Mouse (Mus musculus) cerebellum, adult (tissue): ENCODE data around the gene Copz2.
"Not testable (repeated sequence)": the region's sequence is repeated elsewhere in the genome, so short reads cannot be mapped to it uniquely, and the experiment has no call there.

ENCODE experiments used
- ATAC-seq: cut with Nextera tagmentation; 2 replicates; pipeline ENCODE4 v1.9.2; 2017; ENCODE audit warnings: mild to moderate bottlenecking, moderate library complexity, mixed read lengths; ENCODE audit not compliant: insufficient number of reproducible peaks, low FRiP score, low TSS enrichment

Gene Copz2

DNA sequence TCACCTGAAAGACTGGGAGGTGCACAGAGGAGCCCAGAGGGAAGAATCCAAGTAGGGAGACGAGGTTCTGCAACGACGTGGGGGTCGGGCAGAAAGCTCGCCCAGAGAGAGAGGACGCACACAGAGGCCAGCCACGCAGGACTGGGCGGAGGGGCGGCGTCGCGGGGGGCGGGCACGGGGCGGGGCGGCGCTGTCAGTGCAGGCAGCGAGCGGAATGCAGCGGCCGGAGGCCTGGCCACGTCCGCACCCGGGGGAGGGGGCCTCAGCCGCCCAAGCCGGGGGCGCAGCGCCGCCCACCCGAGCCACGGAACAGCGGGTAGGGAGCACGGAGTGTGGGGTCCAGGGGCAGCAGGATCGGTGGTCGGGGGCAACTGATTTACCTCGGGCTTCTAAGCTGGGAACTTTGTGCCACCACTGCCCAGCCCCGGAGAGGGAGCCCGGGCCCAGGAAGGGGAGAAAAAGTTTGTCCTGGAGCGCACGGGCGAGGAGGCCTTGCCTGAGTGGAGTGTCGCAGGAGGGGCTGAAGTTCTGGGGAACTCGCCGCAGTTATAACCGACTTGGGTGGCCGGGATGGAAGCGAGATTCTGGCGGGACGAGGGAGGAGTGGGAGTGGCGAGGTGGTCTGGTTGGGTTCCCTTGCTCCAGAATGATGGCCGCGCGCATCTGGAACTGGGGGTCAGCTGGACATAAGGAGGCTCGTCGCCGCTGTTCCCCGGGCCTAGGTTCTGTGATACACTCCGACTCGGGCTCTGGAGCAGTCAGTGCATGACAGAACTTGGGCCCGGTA is at the start of gene Copz2:
Gene Copz2 (plus strand): TSS at position 190 of the 787 bp plus-strand sequence.
- ATAC-seq = no peak

DNA sequence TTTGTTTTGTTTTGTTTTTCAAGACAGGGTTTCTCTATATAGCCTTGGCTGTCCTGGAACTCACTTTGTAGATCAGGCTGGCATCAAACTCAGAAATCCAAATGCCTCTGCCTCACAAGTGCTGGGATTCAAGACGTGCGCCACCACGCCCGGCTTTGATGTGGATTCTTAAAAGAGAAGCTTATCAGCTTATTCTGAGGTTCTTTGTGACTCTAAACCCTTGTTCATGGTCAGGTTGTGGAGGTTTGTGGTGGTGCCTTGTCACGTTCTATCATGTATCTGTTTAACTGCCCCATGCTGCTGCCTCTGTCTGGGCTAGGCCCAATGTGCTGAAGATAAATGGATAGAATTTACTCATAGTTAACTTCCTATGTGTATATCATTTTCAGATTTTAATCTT is 44.1 kb upstream of the Copz2 start:
- ATAC-seq = no peak

- ATAC-seq = no peak
Observed at GRCm38 (mm10) chr11:96808066-96808465, 41.6 kb upstream of the Copz2 start.

GRCm38 (mm10) chr11:96809562-96810235 is 40.0 kb upstream of the Copz2 start:
- no peak for ATAC-seq

DNA sequence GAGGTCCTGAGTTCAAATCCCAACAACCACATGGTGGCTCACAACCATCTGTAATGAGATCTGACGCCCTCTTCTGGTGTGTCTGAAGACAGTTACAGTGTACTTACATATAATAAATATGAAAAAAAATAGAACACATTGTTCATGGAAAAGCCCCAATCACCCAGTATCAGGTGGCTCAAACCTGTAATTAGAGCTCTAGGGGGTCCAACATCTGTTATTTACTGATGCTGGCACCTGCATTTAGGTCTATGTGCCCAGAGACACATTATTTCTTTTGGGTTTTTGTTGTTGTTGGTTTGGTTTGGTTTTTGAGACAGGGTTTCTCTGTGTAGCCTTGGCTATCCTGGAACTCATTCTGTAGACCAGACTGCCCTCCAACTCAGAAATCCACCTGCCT is 38.5 kb upstream of the Copz2 start:
- not testable (repeated sequence) for ATAC-seq

DNA sequence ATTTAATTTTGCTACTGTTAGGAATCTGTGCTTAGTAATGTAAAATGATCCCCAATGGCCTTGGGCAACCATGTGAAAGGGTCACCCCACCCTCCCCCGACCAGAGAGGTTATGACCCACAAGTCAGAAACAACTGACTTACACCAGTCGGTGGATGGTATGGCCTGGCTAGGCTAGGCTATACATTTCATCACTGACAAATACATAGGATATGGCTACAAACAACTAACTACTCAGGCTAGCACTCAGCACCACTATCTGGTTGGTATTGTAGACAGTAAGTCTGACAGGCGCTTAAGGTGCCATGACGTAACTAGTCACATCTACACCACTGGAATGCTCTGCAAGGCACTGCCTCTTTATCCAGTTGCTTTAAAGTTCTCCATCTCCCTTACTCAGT is 36.2 kb upstream of the Copz2 start:
- ATAC-seq = no peak

DNA sequence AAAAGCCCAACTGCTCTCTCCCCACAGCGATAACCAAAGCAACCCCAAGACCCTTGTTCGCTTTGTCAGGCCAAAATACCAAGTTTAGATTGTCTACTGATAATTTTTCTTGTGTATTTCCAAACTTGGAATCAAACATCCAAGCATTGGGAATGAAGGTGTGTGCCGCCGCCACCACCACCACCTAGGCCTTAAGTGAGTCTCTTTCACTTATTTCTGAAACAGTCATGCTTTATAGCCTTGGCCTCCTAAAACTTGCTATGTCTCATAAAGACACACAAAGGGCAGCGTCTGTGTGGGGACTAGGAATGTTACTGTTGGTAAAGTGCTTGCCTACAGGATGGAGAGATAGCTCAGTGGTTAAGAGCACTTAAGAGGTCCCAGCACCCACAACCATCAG is 35.8 kb upstream of the Copz2 start:
- no peak for ATAC-seq

DNA sequence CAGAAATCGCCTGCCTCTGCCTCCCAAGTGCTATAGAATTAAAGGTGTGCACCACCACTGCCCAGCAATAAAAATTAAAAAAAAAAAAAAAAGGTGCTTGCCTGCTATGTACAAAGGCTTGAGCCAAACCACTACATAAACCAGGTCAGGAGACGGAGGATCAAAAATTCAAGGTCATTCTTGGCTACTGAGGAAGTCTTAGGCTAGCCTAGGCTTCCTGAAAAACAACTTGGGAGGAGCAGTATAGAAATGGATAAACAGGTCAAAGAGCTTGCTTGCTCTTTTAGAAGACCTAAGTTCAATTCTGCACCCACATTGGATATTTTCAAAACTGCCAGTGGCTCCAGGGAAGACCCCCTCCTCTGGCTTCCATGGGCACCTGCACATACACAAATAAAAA is 35.2 kb upstream of the Copz2 start:
- no peak for ATAC-seq

GRCm38 (mm10) chr11:96815895-96816294 is 33.8 kb upstream of the Copz2 start:
- ATAC-seq = no peak

GRCm38 (mm10) chr11:96816494-96816893 is 33.2 kb upstream of the Copz2 start:
- ATAC-seq = no peak

- ATAC-seq = no peak
Observed at GRCm38 (mm10) chr11:96816979-96817378, 32.7 kb upstream of the Copz2 start.

DNA sequence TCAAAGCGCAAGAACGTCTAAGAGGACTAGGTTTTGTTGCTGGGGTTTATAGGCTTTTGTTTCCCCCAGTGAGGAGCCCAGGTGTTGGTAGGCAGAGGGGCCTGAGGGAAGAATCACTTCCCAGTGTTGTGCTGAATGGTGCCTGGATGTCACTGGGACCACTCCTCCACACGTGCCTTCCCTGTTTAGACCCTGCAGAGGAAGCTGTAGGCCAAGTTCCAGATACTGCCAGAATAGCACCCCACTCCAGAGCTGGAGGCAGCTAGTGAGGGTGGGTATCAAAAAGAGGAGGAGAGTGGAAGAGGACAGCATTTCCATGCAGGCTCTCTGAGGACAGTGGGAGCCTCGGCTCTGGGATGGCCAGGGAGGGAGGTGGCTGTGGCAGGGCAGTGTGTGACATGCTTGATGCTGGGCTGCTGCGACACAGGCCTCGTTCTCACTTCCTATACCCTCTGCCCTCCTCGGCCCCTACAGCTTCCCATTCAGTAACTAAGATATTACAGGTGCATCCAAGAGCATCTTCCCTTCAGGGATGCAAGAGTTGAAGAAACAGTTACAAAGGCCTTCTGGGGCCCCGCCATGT is 31.5 kb upstream of the Copz2 start:
- ATAC-seq = no peak

DNA sequence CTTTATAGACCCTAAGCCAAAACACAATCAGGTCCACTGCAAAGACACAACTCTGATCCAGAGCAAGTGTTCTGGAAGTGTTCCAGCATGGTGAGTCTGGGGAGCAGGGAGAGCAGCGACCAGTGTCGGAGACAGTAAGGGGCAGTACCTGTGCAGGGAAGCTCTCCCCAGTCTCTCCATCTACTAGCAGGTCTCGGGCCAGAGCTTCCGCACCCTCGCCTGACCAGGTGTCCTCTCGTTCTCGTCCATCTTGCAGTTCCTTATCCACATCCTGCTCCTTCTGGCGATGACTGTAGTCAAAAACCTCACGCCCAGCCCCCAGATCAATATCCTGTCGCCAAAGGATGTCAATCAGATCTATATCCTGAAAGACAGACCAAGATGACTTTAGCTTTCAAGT is 27.7 kb upstream of the Copz2 start:
- ATAC-seq = no peak

- ATAC-seq = no peak
Observed at GRCm38 (mm10) chr11:96822675-96823470, 26.8 kb upstream of the Copz2 start.

GRCm38 (mm10) chr11:96823471-96823837 is 26.2 kb upstream of the Copz2 start:
- no peak for ATAC-seq

DNA sequence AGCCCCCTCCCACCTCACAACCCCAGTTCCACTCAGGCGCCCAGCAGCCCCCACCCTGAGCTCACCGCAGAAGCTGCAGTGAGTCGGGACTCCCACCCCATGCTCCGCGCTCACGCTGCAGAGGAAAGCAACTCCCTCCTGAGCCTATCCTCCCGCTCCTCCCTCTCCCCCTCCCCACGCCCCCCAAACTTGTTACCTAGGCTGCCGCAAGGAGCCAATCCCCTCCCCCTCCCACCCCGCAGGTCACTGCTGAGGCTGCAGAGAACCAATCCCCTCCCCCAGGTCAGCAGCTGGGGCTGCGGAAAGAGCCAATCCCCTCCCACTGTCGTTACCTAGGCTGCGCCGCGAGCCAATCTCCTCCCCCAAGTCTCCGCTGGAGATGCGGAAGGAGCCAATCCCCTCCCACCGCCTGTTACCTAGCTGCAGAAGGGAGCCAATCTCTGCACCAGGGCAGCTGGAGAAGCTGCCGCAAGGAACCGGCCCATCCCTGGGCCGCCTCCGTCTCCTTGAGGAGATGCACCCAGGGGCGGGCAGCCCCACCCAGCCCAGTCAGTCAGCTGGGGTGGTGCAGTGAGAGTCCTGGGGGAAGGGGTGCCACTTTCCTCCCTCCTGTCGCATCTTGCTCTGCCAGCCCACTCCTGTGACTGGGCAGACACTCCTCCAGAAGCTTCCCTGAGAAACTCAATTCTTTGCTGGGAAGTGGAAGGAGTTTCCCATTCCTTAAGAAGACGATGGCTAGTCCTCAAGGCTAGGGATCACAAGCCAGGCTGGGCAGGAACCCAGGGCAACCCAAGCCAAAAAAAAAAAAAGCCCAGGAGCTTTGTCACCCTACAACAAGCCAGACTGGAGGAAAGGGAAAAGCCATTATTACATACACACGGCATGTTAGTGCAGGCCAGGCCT is 25.5 kb upstream of the Copz2 start:
- peak; percentile 74 for ATAC-seq

GRCm38 (mm10) chr11:96824783-96825495 is 24.7 kb upstream of the Copz2 start:
- ATAC-seq = no peak

DNA sequence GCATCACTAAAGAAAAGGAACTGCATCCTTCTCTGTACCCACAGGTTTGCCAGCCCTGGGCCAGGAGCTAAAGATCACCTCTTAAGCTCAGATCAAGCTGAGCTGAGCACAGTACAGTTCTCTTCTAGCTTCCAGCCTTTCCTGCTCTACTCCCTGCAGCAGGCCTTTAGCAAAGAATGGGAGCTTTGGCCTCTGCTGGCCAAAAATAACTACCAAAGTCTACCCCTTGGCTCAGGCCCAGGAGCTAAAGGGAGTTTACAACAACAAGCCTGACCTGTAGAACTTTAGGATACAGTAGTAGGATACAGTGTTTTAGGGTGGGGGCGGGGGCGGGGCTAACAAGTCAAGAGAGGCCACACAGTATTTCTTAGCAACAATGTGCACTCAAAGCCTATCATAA is 23.2 kb upstream of the Copz2 start:
- no peak for ATAC-seq

DNA sequence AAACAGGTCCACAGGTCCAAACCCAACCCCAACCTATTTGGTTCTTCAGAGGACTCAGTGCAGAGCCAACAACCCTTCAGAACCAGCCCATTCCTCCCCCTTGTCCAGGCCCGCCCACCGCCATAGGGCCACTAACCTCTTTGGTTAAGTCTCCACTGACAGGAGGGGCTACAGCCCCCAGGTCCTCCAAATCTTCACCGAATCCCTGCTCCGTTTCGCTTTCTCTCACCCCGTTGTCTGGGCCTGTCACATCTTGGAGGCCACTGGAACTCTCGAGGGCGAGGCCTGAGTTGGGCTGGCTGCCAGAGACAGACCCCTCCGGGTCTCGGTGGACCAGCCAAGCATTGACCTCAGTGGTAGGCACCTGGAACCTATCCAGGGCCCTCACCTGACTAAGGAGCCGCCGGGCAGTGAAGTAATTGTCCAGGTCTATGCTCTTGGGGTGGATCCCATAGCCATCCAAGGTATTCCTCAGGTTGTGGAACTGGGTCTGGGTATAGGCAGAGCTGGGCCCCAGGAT is 22.5 kb upstream of the Copz2 start:
- no peak for ATAC-seq
